Mouse (Mus musculus) midbrain, embryonic 16.5 days (tissue): ENCODE measurements around the gene Ddb1. TPM values are rescaled to one million over a fixed set of nuclear protein-coding genes. Genes with fewer than 3 reads are reported as not detected.

Experiments
- ATAC-seq: fragments of 200-750 bp; cut with Nextera tagmentation; 2 replicates; pipeline ENCODE4 v1.8.0; 2017; ENCODE audit warnings: moderate TSS enrichment
- H3K27ac ChIP-seq: fragments of 300-500 bp; sonication (generic); 2 replicates; pipeline ENCODE4 v1.5.1; 2014; ENCODE audit warnings: mild to moderate bottlenecking, low read length, mixed read lengths
- H3K27me3 ChIP-seq: fragments of 300-500 bp; sonication (generic); 2 replicates; pipeline ENCODE4 v1.6.1; 2014; ENCODE audit warnings: low read depth, low read length, mixed read lengths; ENCODE audit not compliant: control insufficient read depth, insufficient read depth
- H3K36me3 ChIP-seq: fragments of 300-500 bp; sonication (generic); 2 replicates; pipeline ENCODE4 v1.6.1; 2014; ENCODE audit warnings: mild to moderate bottlenecking, low read length, moderate library complexity, mixed read lengths; ENCODE audit not compliant: control insufficient read depth, insufficient read depth
- H3K4me1 ChIP-seq: fragments of 300-500 bp; sonication (generic); 2 replicates; pipeline ENCODE4 v1.6.1; 2014; ENCODE audit warnings: mild to moderate bottlenecking, low read length, mixed read lengths; ENCODE audit not compliant: control insufficient read depth, insufficient read depth
- H3K4me2 ChIP-seq: fragments of 300-500 bp; sonication (generic); 2 replicates; pipeline ENCODE4 v1.6.1; 2014; ENCODE audit warnings: mild to moderate bottlenecking, low read length, mixed read lengths
- H3K4me3 ChIP-seq: fragments of 300-500 bp; sonication (generic); 2 replicates; pipeline ENCODE4 v1.5.1; 2014; ENCODE audit warnings: low read depth, mild to moderate bottlenecking, low read length, moderate library complexity, mixed read lengths
- H3K9ac ChIP-seq: fragments of 300-500 bp; sonication (generic); 2 replicates; pipeline ENCODE4 v1.6.1; 2014; ENCODE audit warnings: low read depth, low read length, mixed read lengths
- H3K9me3 ChIP-seq: fragments of 300-500 bp; sonication (generic); replicated peaks from 2 replicates; pipeline ENCODE4 v1.6.1; 2014; ENCODE audit warnings: mild to moderate bottlenecking, low read length, mixed read lengths; ENCODE audit not compliant: control insufficient read depth, poor library complexity, severe bottlenecking
- WGBS: fragments of 180-500 bp; shearing (Covaris S2); extraction: QIAGEN DNeasy Blood & Tissue Kit; methylation state at CpG from one replicate; pipeline ENCODE4 v1.1.7; 2014; 5-methylcytosine and 5-hydroxymethylcytosine counted together
- polyA plus RNA-seq: library from polyadenylated mRNA; unstranded; fragments of >200 nt; fragmentation: Nextera tagmentation; extraction: Ambion mirVana; gene quantifications from 2 replicates; pipeline ENCODE4 v1.2.1, GENCODE M21; 2015

The Ddb1 gene
- polyA plus RNA-seq, 1 experiment from 2014 or later, result 218 TPM

- Histone ChIP-seq H3K27ac (no peak overlapping the region), H3K4me1 (no peaks in the 10 kb centered on the region), H3K27me3 (no peaks in the 10 kb centered on the region), H3K4me2 (no peak overlapping the region), H3K9me3 (no peaks in the 10 kb centered on the region), H3K9ac (no peak overlapping the region), H3K36me3 (no peaks in the 10 kb centered on the region), H3K4me3 (no peak overlapping the region)
- ATAC-seq, result peak; percentile 41; the same call in 1 of the 2 replicates
- WGBS, result 62% methylated on average over 3 of the region's 3 CpGs
These were observed 60.0 kb downstream of the Ddb1 start for GRCm38 (mm10) chr19:10665093-10665492.

GRCm38 (mm10) chr19:10665499-10665898, 60.4 kb downstream of the Ddb1 start:
- H3K4me3 ChIP-seq, result no peak overlapping the region
- no peaks in the 10 kb centered on the region for H3K4me1 ChIP-seq
- WGBS, result 8% methylated on average over 2 of the region's 2 CpGs
- no peaks in the 10 kb centered on the region for H3K9me3 ChIP-seq
- no peaks in the 10 kb centered on the region for H3K36me3 ChIP-seq
- no peak overlapping the region for H3K9ac ChIP-seq
- no peak overlapping the region for H3K27ac ChIP-seq
- H3K4me2 ChIP-seq, result no peak overlapping the region
- no peaks in the 10 kb centered on the region for H3K27me3 ChIP-seq
- ATAC-seq, result peak; percentile 78

- 86% methylated on average over 4 of the region's 4 CpGs for WGBS
- ATAC-seq, result no peak
These were observed 66.2 kb downstream of the Ddb1 start for GRCm38 (mm10) chr19:10671319-10671718.

GRCm38 (mm10) chr19:10671854-10672417, 66.8 kb downstream of the Ddb1 start:
- 69% methylated on average over 9 of the region's 9 CpGs for WGBS

More at GRCm38 (mm10) chr19:10671319-10671718, 66.2 kb downstream of the Ddb1 start:
- Histone ChIP-seq H3K4me2 (no peak overlapping the region), H3K27ac (no peak overlapping the region), H3K4me3 (no peak overlapping the region), H3K4me1 (no peaks in the 10 kb centered on the region), H3K9ac (no peak overlapping the region), H3K27me3 (no peaks in the 10 kb centered on the region), H3K36me3 (no peaks in the 10 kb centered on the region), H3K9me3 (no peaks in the 10 kb centered on the region)

GRCm38 (mm10) chr19:10673275-10673674, 68.1 kb downstream of the Ddb1 start:
- H3K4me1 ChIP-seq, result no peaks in the 10 kb centered on the region
- H3K9ac ChIP-seq, result no peak overlapping the region
- H3K4me2 ChIP-seq, result no peak overlapping the region
- no peaks in the 10 kb centered on the region for H3K36me3 ChIP-seq
- no peaks in the 10 kb centered on the region for H3K27me3 ChIP-seq
- ATAC-seq, result no peak
- no peak overlapping the region for H3K4me3 ChIP-seq
- 54% methylated on average over 1 of the region's 1 CpGs for WGBS
- no peak overlapping the region for H3K27ac ChIP-seq
- H3K9me3 ChIP-seq, result no peaks in the 10 kb centered on the region

More at GRCm38 (mm10) chr19:10671854-10672417, 66.8 kb downstream of the Ddb1 start:
- no peak for ATAC-seq
- Histone ChIP-seq H3K9me3 (no peaks in the 10 kb centered on the region), H3K27me3 (no peaks in the 10 kb centered on the region), H3K9ac (no peak overlapping the region), H3K4me1 (no peaks in the 10 kb centered on the region), H3K27ac (no peak overlapping the region), H3K36me3 (no peaks in the 10 kb centered on the region), H3K4me2 (no peak overlapping the region), H3K4me3 (no peak overlapping the region)

GRCm38 (mm10) chr19:10676656-10677055, 71.5 kb downstream of the Ddb1 start:
- WGBS, result 84% methylated on average over 16 of the region's 16 CpGs
- no peaks in the 10 kb centered on the region for H3K4me1 ChIP-seq
- H3K27ac ChIP-seq, result no peak overlapping the region
- no peaks in the 10 kb centered on the region for H3K9me3 ChIP-seq
- no peak overlapping the region for H3K4me2 ChIP-seq
- H3K9ac ChIP-seq, result no peak overlapping the region
- H3K36me3 ChIP-seq, result no peaks in the 10 kb centered on the region
- no peaks in the 10 kb centered on the region for H3K27me3 ChIP-seq
- ATAC-seq, result no peak
- H3K4me3 ChIP-seq, result no peak overlapping the region

GRCm38 (mm10) chr19:10677915-10678771, 73.0 kb downstream of the Ddb1 start, which contains the start of gene Pga5:
Pga5 (minus strand) TSS chr19:10678071.
- no peak within 1 kb of the TSS for H3K4me2 ChIP-seq
- no peaks in the 10 kb centered on the region for H3K9me3 ChIP-seq
- no peaks in the 10 kb centered on the region for H3K4me1 ChIP-seq
- no peak within 1 kb of the TSS for H3K27ac ChIP-seq
- H3K9ac ChIP-seq, result no peak within 1 kb of the TSS
- H3K27me3 ChIP-seq, result no peaks in the 10 kb centered on the region
- WGBS, result 40% methylated on average over 6 of the region's 6 CpGs
- no peaks in the 10 kb centered on the region for H3K36me3 ChIP-seq
- ATAC-seq, result peak; percentile 66
- H3K4me3 ChIP-seq, result no peak within 1 kb of the TSS

- Histone ChIP-seq H3K4me1 (no peaks in the 10 kb centered on the region), H3K27ac (no peak overlapping the region), H3K4me2 (no peak overlapping the region), H3K36me3 (no peaks in the 10 kb centered on the region), H3K4me3 (no peak overlapping the region), H3K9me3 (no peaks in the 10 kb centered on the region), H3K9ac (no peak overlapping the region), H3K27me3 (no peaks in the 10 kb centered on the region)
- 88% methylated on average over 1 of the region's 1 CpGs for WGBS
- peak; percentile 26; the same call in 1 of the 2 replicates for ATAC-seq
These were observed 73.6 kb downstream of the Ddb1 start for GRCm38 (mm10) chr19:10678772-10679067.
